Mouse (Mus musculus) megakaryocyte, adult 5-6 weeks (primary cell): ENCODE results near the gene Srgap1. TPM values are rescaled to one million over a fixed set of nuclear protein-coding genes. Genes with fewer than 3 reads are reported as not detected.
A peak's percentile ranks its signal among the peaks of the same experiment; 100 is the strongest.

Source experiments
- ATAC-seq: 2 replicates; pipeline ENCODE4 v1.8.0; 2016; ENCODE audit warnings: mild to moderate bottlenecking, inconsistent platforms; ENCODE audit not compliant: poor library complexity, severe bottlenecking
- total RNA-seq, 2 experiments: library from RNA; stranded (forward) in 1 of 2; stranded (reverse) in 1 of 2; fragments of 153-499, 151-499 nt in 1 of 2; fragments of 221-1000, 200-1000 nt in 1 of 2; gene quantifications; 2 replicates each; pipeline versions ENCODE4 v1.2.3 to v1.2.4; 2015 to 2017

Srgap1 gene
- total RNA-seq, 2 experiments from 2014 or later = 0.07 TPM

GRCm38 (mm10) chr10:121971658-121972057 is 75.5 kb downstream of the Srgap1 start:
- no peak for ATAC-seq

DNA sequence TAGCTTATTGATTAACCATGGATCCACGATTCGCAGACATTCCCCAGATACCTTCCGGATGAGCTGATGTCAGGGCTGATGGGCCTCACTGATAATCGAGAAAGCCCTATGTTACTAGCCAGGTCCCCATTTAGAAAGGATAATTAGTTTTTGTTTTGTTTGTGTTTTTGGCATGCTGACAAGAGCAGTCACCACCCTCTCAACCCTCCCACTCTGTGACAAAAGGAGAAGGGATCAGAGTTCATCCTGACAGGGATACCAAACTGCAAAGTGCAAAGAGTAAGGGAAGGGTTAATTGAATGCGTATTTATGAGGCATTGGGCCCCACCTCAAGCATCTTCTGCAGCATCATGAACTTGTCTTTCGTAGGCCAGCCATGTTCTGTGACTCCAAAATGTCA is 76.2 kb downstream of the Srgap1 start:
- ATAC-seq = no peak

- no peak for ATAC-seq
Measured at GRCm38 (mm10) chr10:121964114-121964513, 83.0 kb downstream of the Srgap1 start.

DNA sequence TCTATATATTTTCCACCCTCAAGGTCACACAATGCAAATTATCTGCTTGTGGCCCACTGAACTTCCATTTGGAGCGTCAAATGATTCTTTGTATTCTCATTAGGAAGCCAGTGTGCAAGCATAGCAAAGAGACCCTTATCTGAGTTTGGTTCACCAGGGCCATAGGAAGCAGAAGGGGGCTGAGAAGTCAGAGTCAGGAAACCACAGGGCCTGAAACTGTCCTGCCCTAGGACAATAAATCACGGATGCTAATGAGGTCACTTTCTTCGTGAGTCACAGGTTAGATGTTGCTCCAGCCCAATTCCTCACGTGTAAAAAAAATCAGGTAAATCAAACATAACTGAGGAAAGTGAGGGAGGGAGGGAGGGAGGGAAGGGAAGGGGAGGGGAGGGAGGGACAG is 85.1 kb downstream of the Srgap1 start:
- no peak for ATAC-seq

GRCm38 (mm10) chr10:121961121-121961893 is 85.8 kb downstream of the Srgap1 start:
- ATAC-seq = peak; percentile 67

DNA sequence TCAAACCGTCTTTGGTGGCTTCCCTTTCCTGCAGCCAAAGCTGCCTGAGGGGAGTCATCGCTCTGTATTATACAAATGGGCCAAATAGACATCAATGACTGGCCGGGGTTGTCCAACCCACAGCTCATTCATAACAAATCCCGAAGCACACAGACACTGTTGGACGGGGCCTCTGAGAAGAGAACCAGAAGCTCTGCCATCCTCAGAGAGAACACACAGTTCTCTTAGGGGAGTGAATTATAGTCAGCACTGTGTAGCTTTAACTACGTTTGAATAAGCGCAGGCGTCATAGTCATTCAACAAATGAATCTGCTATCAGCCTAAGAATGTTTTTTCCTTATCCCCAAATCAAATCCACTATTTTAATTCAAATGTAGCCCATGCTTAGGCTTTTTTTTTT is 88.4 kb downstream of the Srgap1 start:
- no peak for ATAC-seq

GRCm38 (mm10) chr10:121956505-121956904 is 90.6 kb downstream of the Srgap1 start:
- ATAC-seq = no peak

DNA sequence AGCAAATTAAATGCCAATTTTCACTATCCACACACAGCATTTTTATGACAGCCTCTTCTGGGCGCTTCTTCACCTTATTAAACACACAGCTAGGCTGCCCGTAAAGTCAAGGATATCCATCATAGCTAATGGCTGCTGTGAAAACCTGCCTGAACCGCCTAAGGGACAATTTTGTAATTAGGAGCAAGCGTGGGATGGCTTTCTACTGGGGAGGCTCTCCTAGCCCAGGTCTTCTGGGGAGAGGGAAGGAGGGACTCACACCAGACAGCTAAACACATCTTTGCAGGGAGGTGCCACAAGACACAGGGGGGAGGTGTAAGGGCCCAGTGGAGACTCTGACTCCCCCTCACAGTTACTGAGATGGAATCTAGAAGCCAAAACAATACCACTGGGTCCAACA is 91.4 kb downstream of the Srgap1 start:
- ATAC-seq = no peak

DNA sequence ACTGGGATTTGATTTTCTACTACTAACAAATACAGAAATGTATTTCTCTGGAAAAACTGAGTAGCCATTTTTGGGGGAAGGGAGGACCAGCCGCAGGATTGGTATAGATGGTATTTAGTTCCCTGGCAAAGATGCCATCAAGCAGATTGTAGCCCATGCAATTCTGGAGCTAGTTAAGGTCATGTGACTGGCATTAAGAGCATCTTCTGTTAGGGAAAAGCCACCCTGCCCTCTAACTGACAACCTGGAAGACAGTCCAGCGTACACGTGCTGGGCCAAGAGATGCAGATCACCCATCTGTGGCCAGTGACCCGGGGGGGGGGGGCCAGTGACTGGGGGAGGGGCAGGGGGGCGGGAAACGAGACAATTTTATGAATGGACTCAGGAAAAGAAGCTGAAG is 92.2 kb downstream of the Srgap1 start:
- no peak for ATAC-seq

DNA sequence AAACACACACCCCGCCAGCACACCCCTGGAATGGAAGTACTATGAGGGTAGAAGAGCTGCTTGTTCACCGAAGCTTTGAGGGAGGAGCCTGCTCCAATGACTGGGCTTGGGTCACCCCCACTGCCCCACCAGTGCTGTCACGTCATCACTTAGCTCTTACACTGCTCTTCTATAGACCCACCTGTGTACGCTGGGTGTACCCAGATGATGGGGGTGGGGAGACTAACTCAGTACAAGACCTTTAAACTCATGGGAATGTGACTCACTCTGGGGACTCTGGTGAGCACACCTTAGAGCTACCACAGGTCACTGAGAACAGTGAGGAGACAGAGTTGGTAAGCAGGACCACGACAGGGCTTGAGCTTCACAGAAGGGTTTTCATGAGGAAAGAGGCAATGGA is 94.1 kb downstream of the Srgap1 start:
- ATAC-seq = no peak

DNA sequence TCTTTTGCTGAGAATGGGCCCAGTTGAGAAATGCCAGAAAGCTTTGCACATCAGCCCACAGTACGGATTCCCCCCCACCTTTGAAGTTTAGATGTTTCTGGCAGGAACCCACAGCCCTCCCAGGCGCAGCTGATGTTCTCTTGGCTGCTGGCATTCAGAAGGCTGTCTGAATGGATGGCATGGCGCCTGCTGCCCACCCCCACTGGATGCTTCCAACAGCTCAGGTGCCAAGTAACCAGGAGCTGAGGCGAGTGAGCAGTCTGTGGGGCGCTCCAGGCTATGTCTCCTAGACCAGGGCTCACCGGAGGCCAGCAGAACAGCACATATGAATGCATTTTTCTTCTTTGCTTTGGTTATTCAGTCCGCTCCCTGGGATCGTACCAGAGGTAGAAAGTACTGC is 100.9 kb downstream of the Srgap1 start:
- no peak for ATAC-seq

DNA sequence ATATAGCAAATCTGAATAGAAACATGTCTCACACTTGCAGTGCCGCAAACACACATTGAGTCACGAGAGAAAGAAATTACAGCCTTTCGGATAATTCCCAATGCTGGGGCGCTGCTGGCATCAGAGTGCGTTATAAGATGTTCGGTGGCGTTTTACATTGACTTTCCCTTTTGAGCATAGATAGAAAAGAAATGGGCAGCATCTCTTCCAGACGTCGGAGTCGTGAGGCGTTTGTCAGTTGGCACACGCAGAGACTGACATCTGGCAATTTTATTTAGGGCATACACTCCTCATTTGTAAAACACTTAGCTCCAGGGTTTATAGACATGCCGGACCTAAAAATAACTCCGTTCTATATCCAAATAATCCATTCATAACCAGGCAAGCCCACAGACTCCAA is 115.2 kb downstream of the Srgap1 start:
- no peak for ATAC-seq

- ATAC-seq = no peak
Measured at GRCm38 (mm10) chr10:121926094-121926493, 121.0 kb downstream of the Srgap1 start.

DNA sequence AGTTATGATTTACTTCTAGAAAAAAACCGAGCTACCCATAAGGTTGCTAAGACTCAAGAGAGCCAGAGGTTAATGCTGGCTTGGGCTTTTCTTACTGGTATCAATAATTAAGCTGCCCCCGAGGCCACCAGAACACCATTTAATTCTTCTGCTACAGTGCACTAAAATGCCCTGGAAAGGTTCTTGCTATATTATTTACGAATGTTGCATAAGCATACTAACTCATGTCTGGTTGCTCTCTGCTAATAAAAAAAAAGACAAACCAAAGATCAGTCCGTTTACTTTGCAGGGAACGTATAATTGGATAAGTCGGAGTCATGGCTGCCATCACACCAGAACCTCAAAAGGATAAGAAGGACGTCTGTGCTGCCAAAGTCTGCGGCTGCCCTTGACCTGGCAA is 128.1 kb downstream of the Srgap1 start:
- ATAC-seq = no peak

DNA sequence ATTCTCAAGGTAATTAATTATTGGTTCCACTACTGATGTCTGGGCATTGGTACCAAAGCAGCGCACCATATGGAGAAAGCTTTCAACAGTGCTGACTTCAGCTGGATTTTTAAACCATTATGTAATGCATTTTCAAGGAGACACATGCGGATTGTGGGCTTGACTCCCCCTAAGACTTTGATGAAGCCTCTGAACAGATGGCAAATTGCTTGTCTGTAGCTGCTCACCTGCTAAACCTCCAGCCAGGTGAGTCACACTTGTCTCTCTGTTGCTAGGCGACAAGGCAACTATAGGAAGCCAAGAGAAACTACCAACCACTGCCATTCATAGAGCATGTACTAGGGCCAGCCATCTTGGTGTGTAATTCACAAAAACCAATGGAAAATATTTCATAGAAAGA is 128.5 kb downstream of the Srgap1 start:
- no peak for ATAC-seq

DNA sequence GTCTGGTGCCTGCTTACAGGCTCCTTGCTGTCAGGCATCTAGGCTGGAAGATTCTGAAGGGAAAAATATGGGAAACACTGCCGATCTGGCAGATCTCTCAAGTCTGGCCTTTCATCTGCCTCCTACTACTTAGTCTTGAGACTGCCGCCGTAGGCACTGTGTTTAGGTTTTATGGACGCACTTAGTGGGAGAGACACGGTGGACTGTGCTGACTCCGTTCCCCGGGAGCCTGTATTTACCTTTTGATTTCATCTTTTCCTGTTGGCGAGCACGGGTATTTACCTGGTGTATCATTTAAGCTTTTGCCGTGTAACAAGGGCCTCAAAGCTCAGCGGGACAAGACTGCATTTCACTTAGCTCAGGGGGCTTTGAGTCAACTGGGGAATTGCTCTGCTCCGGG is 131.6 kb downstream of the Srgap1 start:
- no peak for ATAC-seq

DNA sequence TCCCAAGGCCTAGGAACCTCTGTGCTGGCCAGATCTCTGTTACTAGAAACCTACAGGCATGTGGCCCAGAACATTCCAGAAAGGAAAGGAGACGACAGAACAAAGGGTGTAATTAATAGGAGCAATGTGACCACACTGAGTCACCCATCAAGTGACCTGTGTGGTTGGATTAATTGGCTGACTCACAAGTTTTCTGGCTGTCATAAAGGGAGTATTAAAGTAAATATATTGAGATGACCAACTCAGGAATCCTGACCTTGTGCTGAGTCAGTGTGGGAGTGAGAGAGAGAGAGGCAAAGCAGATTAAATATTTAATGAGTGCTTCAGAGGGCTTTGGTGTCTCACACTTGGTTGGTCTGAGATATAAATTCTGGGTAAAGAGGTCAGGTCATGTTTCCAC is 143.0 kb downstream of the Srgap1 start:
- no peak for ATAC-seq

GRCm38 (mm10) chr10:121902651-121903050 is 144.5 kb downstream of the Srgap1 start:
- ATAC-seq = no peak

- ATAC-seq = no peak
Measured at GRCm38 (mm10) chr10:121900772-121901171, 146.3 kb downstream of the Srgap1 start.

DNA sequence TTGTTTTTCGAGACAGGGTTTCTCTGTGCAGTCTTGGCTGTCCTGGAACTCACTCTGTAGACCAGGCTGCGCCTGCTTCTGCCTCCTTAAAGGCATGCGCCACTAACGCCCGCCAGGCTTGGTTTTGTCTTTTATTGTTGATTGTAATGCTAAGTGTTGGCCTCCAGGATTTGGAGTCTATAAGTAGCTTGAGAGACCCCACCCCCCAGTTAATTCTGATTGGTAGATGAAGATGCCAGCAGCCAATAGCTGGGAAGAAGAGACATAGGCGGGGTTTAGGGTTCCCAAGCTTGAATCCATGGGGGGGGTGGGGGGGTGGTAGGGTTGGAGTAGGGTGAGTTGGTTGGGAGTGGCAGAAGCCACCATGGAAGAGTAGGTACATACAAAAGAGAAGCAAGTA is 147.4 kb downstream of the Srgap1 start:
- ATAC-seq = no peak

- ATAC-seq = no peak
Measured at GRCm38 (mm10) chr10:121897835-121898370, 149.2 kb downstream of the Srgap1 start.

DNA sequence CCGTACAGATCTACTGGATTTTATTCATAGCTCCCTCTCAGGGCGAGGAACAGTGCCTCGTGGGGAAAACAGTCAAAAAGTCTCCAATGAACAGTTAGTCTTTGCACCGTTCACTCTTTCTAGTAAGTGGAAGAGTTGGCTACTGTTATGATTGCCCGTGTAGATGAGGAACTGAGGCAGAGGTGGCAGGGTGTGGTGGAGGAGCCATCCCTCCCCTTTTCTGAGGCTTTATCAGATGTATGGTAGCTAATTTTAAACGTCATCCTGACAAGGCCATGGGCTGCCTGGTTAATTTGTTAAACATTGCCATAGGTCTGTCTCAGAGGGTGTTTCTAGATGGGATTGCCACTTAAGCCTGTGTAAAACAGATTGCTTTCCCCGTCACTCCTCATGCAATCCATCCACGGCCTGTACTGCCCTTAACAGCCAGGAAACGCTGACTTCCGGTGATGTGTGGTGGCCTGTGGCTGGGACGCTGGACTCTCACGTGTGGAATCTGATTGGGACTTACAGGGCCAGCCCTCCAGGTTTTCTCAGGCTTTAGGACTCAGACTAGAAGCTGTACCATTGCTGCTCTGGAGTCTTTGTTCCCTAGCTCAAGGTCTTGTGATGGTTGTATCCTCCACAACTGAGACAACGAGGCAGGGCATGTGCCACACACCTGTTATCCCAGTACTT is 155.6 kb downstream of the Srgap1 start:
- ATAC-seq = no peak
